Mouse (Mus musculus) liver, adult (tissue): ENCODE measurements around the gene Pfdn6.

ENCODE experiments used
- GATA4 ChIP-seq: IDR thresholded peaks from 2 replicates; pipeline ENCODE4 v1.6.1; 2014; ENCODE audit warnings: mild to moderate bottlenecking, low read length; ENCODE audit not compliant: insufficient replicate concordance

The Pfdn6 gene

DNA sequence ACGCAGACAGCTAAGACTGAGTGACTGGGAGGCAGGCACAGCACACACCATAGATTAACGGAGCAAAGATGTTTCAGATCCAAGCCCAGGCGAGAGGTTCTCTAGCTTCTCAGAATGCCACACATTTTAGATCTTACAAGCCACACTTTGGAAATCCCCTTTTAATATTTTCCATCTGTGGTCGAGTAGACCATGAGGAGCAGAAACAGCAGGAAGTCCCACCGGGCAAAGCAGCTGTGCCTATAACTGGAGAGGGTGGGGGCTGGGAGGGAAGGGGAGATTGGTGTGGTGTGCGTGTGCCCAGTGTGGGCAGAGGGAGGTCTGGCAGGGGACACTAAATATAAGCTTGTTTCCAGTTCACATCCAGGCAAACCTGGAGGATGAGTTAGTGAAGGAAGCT, 17.4 kb upstream of the Pfdn6 start:
- TF ChIP-seq GATA4 = no peak

DNA sequence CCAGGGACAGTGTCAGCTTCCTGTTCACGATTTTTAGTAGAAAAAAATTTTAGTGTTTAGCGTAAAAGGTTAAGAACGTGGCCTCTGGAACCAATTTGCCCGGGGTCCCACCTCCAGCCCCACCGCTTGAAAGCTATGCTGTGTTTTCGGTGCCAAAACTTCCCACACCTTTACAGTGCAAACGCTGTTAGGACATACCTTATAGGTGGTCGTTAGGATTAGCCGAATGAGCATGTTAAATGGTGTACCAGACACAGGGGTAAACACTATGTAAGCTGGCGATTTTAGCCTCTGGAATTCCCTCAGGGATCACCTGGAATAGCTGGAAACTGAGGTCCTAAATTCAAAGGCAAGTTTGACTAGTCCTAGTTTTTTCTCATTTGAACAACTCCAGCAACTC, 16.2 kb upstream of the Pfdn6 start:
- TF ChIP-seq GATA4 = no peak

- no peak for TF ChIP-seq GATA4
These were observed 15.5 kb upstream of the Pfdn6 start, which contains the start of the genes Vps52 and Rps18 for GRCm38 (mm10) chr17:33955555-33956214. Vps52 (plus strand) TSS chr17:33955812. Rps18 (minus strand) TSS chr17:33956001.

DNA sequence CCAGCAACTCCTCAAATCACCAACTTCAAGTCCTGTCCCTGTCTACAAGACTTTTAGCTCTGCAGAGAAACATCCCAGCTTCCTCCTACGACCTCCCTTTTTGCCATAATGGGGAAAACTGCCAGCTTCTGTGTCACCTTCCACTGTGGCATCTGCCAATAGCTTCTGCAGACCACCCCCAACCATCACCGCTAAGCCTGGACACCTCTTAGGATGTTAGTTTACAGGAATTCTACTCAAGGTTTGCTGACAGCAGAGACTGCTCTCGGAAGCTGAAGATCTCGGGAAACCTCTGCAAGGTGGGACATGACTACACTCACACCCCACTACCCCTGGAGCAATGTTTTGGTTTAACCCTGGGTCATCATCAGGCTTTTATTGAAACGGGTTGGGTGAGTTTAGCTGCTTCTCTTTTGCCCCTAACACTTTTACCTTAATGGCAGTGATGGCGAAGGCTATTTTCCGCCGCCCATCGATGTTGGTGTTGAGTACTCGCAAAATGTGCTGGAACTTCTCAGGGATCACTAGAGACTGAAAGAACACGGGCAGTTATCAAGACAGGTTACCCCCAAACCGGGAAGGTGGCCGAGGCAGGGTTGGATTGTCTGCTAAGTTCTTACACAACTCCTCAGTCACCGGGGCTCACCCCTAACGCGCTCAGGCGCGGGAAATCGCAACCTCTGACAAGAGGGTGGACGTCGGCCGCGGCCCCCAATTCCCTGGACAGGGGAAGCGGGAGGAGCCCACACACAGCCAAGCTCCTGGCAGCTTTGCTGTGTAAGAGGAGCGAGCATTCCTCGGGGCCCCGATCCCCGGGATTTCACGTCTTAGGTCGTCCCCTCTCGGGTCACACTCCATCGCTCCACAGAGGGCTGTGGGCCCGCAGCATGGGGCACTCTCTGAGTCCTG, 14.8 kb upstream of the Pfdn6 start:
- TF ChIP-seq GATA4 = no peak

GRCm38 (mm10) chr17:33953961-33954565, 13.9 kb upstream of the Pfdn6 start:
- no peak for TF ChIP-seq GATA4

DNA sequence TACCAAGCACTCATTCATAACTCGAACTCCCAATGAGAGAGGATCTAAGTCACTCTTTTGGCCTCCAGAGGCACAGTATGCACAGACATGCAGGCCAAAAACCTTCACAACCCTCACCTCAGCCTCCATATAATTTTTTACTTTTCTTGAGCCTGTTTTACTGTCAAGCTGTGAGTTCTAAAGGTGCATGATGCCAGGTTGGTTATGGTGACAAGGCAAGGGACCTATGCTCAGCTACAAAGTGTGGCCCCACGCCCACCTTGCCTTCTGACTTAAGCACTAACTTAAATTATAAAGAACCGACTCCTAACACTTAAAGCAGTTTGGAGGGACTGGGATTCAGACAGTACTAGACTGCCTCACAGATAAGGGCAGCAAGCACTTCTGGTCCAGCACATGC, 13.2 kb upstream of the Pfdn6 start:
- no peak for TF ChIP-seq GATA4

GRCm38 (mm10) chr17:33952879-33953278, 12.7 kb upstream of the Pfdn6 start:
- TF ChIP-seq GATA4 = no peak

DNA sequence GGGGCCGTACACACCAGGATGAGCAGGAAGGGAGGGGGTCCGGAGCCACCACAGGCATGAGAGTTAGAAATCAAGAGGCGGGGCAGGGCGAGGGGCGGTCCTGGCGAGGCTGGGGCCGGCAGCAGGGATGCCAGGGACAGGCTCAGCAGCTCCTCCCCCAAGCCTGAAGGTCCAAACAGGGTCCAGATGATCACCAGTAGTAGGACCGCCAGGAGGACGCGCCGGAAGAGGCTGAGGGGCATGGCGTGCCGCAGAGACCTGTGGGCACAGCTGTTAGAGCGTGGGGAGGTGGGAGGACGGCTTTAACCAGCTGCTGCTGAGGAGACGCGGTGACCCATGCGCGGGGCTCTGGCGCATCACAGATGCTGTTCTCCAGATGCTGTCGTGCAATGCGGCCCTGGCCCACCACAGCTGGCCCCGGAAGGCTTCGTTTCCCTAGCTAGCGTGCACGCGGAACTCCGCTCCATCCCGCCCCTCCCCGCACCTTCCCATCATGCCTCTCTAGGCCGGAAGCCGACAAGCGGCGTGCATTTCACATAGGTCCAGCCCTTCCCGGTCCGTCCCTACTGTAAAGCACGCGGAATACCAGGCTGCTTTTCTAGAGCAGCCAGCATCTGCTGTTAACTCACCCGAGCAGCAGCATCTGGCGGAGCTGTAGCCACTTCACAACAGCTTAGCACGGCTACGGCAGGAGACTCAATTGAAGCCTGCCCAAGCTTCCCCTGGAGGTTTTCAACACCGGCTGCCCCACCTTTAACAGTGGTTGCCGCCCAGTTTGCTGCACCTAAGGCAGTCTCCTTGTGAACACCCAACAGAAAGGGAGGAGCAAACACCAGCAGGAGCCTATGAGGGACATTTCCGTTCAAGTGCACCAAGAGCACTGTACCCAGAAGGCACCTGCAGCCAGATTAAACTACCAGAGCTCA, 11.1 kb upstream of the Pfdn6 start, which contains the start of gene B3galt4:
Gene B3galt4 (minus strand): TSS at position 468 of the 926 bp plus-strand sequence.
- no peak for TF ChIP-seq GATA4

DNA sequence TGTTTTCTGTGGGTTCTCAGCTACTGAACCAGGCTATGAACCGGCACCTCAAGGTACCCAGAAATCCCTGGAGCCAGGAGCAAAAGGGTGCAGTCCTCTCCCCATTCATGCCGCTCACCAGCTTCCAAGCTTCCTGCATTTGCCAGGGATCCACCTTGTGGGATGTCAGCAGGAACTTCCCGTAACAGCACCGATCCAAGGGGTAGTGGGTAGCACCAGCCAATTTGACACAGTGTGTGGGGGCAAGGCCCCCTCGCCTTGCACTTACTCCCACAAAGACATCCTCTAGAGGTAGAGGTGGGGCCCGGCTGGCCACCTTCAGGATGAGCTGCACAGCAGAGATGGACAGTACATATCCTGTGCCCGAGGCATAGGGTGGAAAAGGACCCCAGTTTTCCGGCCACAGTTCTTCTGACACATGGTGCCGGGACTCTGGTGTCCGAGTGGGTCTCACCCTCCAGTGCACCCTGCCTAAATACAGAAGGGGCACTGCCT, 10.0 kb upstream of the Pfdn6 start:
- no peak for TF ChIP-seq GATA4

DNA sequence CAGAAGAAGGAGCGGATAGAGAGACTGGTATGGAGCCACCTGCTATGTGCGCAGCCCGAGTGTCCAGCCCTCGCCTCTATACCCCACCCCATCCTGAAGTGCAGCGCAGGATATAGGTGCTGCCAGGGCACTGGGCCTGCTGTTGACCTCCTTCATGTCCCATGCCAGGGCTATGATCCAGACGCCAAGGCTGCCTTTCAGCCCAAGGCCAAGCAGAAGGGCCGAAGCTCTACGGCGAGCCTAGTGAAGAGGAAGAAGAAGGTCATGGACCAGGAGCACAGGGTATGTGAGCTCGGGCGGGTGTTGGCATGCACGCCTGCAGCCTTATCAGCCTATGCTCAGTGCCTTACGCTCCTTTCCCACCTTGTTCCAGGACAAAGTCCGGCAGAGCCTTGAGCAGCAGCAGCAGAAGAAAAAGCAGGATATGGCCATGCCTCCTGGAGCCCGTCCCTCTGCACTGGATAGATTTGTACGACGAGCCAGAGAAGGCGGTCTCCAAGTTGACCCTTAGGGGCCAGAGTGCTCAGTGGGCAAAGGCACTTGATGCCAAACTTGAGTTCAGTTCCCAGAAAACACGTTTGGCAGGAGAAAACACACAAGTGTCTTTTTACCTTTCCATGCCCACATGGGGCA, 8.9 kb upstream of the Pfdn6 start:
- no peak for TF ChIP-seq GATA4

- no peak for TF ChIP-seq GATA4
These were observed 8.2 kb upstream of the Pfdn6 start for GRCm38 (mm10) chr17:33948090-33948904.

DNA sequence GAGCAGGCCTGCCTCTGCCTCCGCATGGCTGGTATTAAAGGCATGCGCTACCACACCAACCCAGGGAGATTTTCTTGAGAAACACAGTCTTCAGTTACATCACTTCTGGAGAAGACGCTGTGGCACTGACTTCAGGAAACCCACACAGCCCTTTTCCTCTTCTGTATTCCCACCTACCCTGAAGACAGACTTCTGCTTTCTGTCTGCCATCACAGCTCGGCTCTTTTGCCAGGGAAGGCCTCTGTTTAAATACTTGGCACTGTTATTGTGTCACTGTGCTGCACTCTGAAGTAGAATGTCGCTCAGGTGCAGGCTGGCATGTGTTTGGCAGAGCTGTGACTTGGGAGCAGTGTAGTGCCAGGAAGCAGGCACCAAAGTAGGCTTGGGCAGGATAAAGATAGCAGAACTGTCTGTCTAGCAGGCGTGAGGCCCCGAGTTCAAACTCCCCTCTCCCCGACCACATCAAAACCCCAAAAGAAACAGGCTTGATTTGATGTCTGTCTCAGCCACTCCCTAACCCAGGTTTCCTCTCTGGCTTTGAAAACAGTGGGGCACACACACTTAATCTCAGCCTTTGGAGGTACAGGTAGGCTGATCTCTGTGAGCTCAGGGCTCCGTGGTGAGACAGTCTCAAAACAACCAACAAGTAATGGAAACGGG, 7.4 kb upstream of the Pfdn6 start:
- no peak for TF ChIP-seq GATA4

- TF ChIP-seq GATA4 = no peak
These were observed 3.3 kb upstream of the Pfdn6 start for GRCm38 (mm10) chr17:33943454-33943853.
